Mouse (Mus musculus) intestine, embryonic 16.5 days (tissue): ENCODE data around the gene Map3k11. TPM values are rescaled to one million over a fixed set of nuclear protein-coding genes. Genes with fewer than 3 reads are reported as not detected.

Experiments
- ATAC-seq: fragments of 200-750 bp; cut with Nextera tagmentation; 2 replicates; pipeline ENCODE4 v1.8.0; 2017; ENCODE audit warnings: moderate TSS enrichment, moderate library complexity
- H3K27ac ChIP-seq: fragments of 300-500 bp; sonication (generic); 2 replicates; pipeline ENCODE4 v1.5.1; 2014; ENCODE audit warnings: mild to moderate bottlenecking, low read length
- H3K27me3 ChIP-seq: fragments of 300-500 bp; sonication (generic); replicated peaks from 2 replicates; pipeline ENCODE4 v1.6.1; 2014; ENCODE audit warnings: low read length, control low read depth, mixed read lengths; ENCODE audit not compliant: control insufficient read depth, insufficient read depth
- H3K36me3 ChIP-seq: fragments of 300-500 bp; sonication (generic); 2 replicates; pipeline ENCODE4 v1.6.1; 2014; ENCODE audit warnings: low read length, control low read depth; ENCODE audit not compliant: control insufficient read depth, insufficient read depth
- H3K4me1 ChIP-seq: fragments of 300-500 bp; sonication (generic); 2 replicates; pipeline ENCODE4 v1.6.1; 2014; ENCODE audit warnings: low read length, control low read depth, mixed read lengths; ENCODE audit not compliant: control insufficient read depth, insufficient read depth
- H3K4me2 ChIP-seq: fragments of 300-500 bp; sonication (generic); 2 replicates; pipeline ENCODE4 v1.6.1; 2014; ENCODE audit warnings: low read depth, low read length, control low read depth
- H3K4me3 ChIP-seq: fragments of 300-500 bp; sonication (generic); 2 replicates; pipeline ENCODE4 v1.5.1; 2014; ENCODE audit warnings: mild to moderate bottlenecking, low read length
- H3K9ac ChIP-seq: fragments of 300-500 bp; sonication (generic); 2 replicates; pipeline ENCODE4 v1.6.1; 2014; ENCODE audit warnings: low read depth, low read length
- H3K9me3 ChIP-seq: fragments of 300-500 bp; sonication (generic); 2 replicates; pipeline ENCODE4 v1.6.1; 2016; ENCODE audit warnings: low read length, control low read depth; ENCODE audit not compliant: control insufficient read depth
- WGBS: fragments of 180-500 bp; shearing (Covaris S2); extraction: QIAGEN DNeasy Blood & Tissue Kit; methylation state at CpG from one replicate; pipeline ENCODE4 v1.1.7; 2014; 5-methylcytosine and 5-hydroxymethylcytosine counted together
- polyA plus RNA-seq: library from polyadenylated mRNA; unstranded; fragments of >200 nt; fragmentation: Nextera tagmentation; extraction: Ambion mirVana; gene quantifications from 2 replicates; pipeline ENCODE4 v1.2.1, GENCODE M21; 2015

Gene Map3k11
- polyA plus RNA-seq, 1 experiment from 2014 or later, result 28.7 TPM

GRCm38 (mm10) chr19:5687738-5688137 lies 804 bp upstream of the Map3k11 start:
- H3K27me3 ChIP-seq, result no peaks in the 10 kb centered on the region
- H3K4me3 ChIP-seq, result peak overlapping the region; percentile 77
- ATAC-seq, result no peak
- peak overlapping the region; percentile 98 for H3K4me2 ChIP-seq
- H3K36me3 ChIP-seq, result peaks cover 21% of the 10 kb centered on the region
- H3K4me1 ChIP-seq, result peaks cover 36% of the 10 kb centered on the region
- WGBS, result 14% methylated on average over 9 of the region's 9 CpGs
- peak overlapping the region; percentile 96 for H3K9ac ChIP-seq
- H3K9me3 ChIP-seq, result no peaks in the 10 kb centered on the region
- H3K27ac ChIP-seq, result peak overlapping the region; percentile 95

GRCm38 (mm10) chr19:5689088-5689428 lies 516 bp downstream of the Map3k11 start:
- no peaks in the 10 kb centered on the region for H3K27me3 ChIP-seq
- under 1% methylated on average over 7 of the region's 7 CpGs for WGBS
- peak overlapping the region; percentile 77 for H3K4me3 ChIP-seq
- peak overlapping the region; percentile 95 for H3K27ac ChIP-seq
- H3K9ac ChIP-seq, result peak overlapping the region; percentile 96
- no peaks in the 10 kb centered on the region for H3K9me3 ChIP-seq
- peaks cover 20% of the 10 kb centered on the region for H3K36me3 ChIP-seq
- peaks cover 41% of the 10 kb centered on the region for H3K4me1 ChIP-seq
- ATAC-seq, result no peak
- H3K4me2 ChIP-seq, result peak overlapping the region; percentile 86

GRCm38 (mm10) chr19:5689565-5690342 lies 1.2 kb downstream of the Map3k11 start:
- 6% methylated on average over 42 of the region's 42 CpGs for WGBS
- no peaks in the 10 kb centered on the region for H3K9me3 ChIP-seq
- peak overlapping the region; percentile 95 for H3K27ac ChIP-seq
- H3K27me3 ChIP-seq, result no peaks in the 10 kb centered on the region
- peak; percentile 79 for ATAC-seq
- peak overlapping the region; percentile 96 for H3K9ac ChIP-seq
- H3K4me1 ChIP-seq, result peaks cover 43% of the 10 kb centered on the region
- H3K36me3 ChIP-seq, result peaks cover 20% of the 10 kb centered on the region
- peak overlapping the region; percentile 77 for H3K4me3 ChIP-seq
- H3K4me2 ChIP-seq, result peak overlapping the region; percentile 86

GRCm38 (mm10) chr19:5690343-5690735 lies 1.8 kb downstream of the Map3k11 start:
- peak overlapping the region; percentile 86 for H3K4me2 ChIP-seq
- peak overlapping the region; percentile 95 for H3K27ac ChIP-seq
- 48% methylated on average over 15 of the region's 15 CpGs for WGBS
- no peaks in the 10 kb centered on the region for H3K27me3 ChIP-seq
- ATAC-seq, result no peak
- H3K4me3 ChIP-seq, result peak overlapping the region; percentile 77
- no peaks in the 10 kb centered on the region for H3K9me3 ChIP-seq
- H3K36me3 ChIP-seq, result peaks cover 20% of the 10 kb centered on the region
- H3K9ac ChIP-seq, result peak overlapping the region; percentile 96
- peaks cover 44% of the 10 kb centered on the region for H3K4me1 ChIP-seq

GRCm38 (mm10) chr19:5691601-5692000 lies 3.1 kb downstream of the Map3k11 start:
- WGBS, result 72% methylated on average over 5 of the region's 5 CpGs
- H3K27ac ChIP-seq, result peak overlapping the region; percentile 95
- H3K4me1 ChIP-seq, result peaks cover 48% of the 10 kb centered on the region
- peaks cover 27% of the 10 kb centered on the region for H3K36me3 ChIP-seq
- peak overlapping the region; percentile 96 for H3K9ac ChIP-seq
- H3K4me3 ChIP-seq, result peak overlapping the region; percentile 77
- ATAC-seq, result no peak
- peak overlapping the region; percentile 86 for H3K4me2 ChIP-seq
- H3K9me3 ChIP-seq, result no peaks in the 10 kb centered on the region
- H3K27me3 ChIP-seq, result no peaks in the 10 kb centered on the region

- H3K4me2 ChIP-seq, result peak overlapping the region; percentile 86
- no peaks in the 10 kb centered on the region for H3K9me3 ChIP-seq
- H3K4me1 ChIP-seq, result peaks cover 45% of the 10 kb centered on the region
- H3K36me3 ChIP-seq, result peaks cover 29% of the 10 kb centered on the region
- no peak for ATAC-seq
- peak overlapping the region; percentile 96 for H3K9ac ChIP-seq
- H3K27me3 ChIP-seq, result no peaks in the 10 kb centered on the region
- peak overlapping the region; percentile 76 for H3K27ac ChIP-seq
- WGBS, result 65% methylated on average over 10 of the region's 10 CpGs
- peak overlapping the region; percentile 77 for H3K4me3 ChIP-seq
Measured at GRCm38 (mm10) chr19:5692086-5692912, 3.8 kb downstream of the Map3k11 start.

- no peak for ATAC-seq
- H3K4me3 ChIP-seq, result peak overlapping the region; percentile 77
- peak overlapping the region; percentile 76 for H3K27ac ChIP-seq
- peak overlapping the region; percentile 96 for H3K9ac ChIP-seq
- no peaks in the 10 kb centered on the region for H3K27me3 ChIP-seq
- H3K9me3 ChIP-seq, result no peaks in the 10 kb centered on the region
- WGBS, result 67% methylated on average over 10 of the region's 10 CpGs
- H3K36me3 ChIP-seq, result peaks cover 32% of the 10 kb centered on the region
- H3K4me1 ChIP-seq, result peaks cover 38% of the 10 kb centered on the region
- peak overlapping the region; percentile 86 for H3K4me2 ChIP-seq
Measured at GRCm38 (mm10) chr19:5692913-5693396, 4.4 kb downstream of the Map3k11 start.

- Histone ChIP-seq H3K27ac (no peak overlapping the region), H3K9me3 (no peaks in the 10 kb centered on the region), H3K27me3 (no peaks in the 10 kb centered on the region), H3K9ac (no peak overlapping the region), H3K4me1 (peaks cover 37% of the 10 kb centered on the region), H3K36me3 (peaks cover 36% of the 10 kb centered on the region), H3K4me2 (no peak overlapping the region), H3K4me3 (no peak overlapping the region)
- ATAC-seq, result no peak
- 83% methylated on average over 6 of the region's 6 CpGs for WGBS
Measured at GRCm38 (mm10) chr19:5693801-5694200, 5.3 kb downstream of the Map3k11 start.

GRCm38 (mm10) chr19:5695849-5696462 lies 7.4 kb downstream of the Map3k11 start:
- 38% methylated on average over 41 of the region's 41 CpGs for WGBS
- H3K36me3 ChIP-seq, result peaks cover 44% of the 10 kb centered on the region
- ATAC-seq, result no peak

More at GRCm38 (mm10) chr19:5695849-5696462, 7.4 kb downstream of the Map3k11 start:
- H3K4me3 ChIP-seq, result no peak overlapping the region
- H3K4me1 ChIP-seq, result peaks cover 29% of the 10 kb centered on the region
- no peak overlapping the region for H3K27ac ChIP-seq
- H3K4me2 ChIP-seq, result no peak overlapping the region
- no peaks in the 10 kb centered on the region for H3K9me3 ChIP-seq
- 0 out of 2 replicates have a peak overlapping the region, but pooled peaks have one; percentile 3 for H3K9ac ChIP-seq
- H3K27me3 ChIP-seq, result no peaks in the 10 kb centered on the region
